Mouse (Mus musculus): ENCODE measurements around the gene Tssk4. TPM values are rescaled to one million over a fixed set of nuclear protein-coding genes. Genes with fewer than 3 reads are reported as not detected.
A peak's percentile ranks its signal among the peaks of the same experiment; 100 is the strongest.

The Tssk4 gene
- total RNA-seq, 1 experiment = not detected

DNA sequence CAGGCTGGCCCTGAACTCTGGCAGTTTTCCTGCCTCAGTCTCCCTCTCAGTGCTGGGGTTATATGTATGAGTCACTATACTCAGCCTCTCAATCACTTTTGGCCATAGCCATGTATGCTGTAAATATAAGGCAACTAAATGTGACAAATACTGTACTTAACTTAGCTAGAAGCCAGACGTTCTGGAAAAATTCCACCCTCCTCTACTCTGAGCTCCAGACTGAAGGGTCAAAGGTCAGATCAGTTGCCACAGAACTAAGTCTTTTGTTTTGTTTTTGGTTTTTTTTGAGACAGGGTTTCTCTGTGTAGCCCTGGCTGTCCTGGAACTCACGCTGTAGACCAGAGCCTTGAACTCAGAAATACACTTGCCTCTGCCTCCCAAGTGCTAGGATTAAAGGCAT is 34.1 kb upstream of the Tssk4 start:
- TF ChIP-seq HCFC1 (IDR thresholded peaks at IDR 0.05; ENCODE audit: borderline replicate concordance, insufficient read depth, low read length) (no peak), ZC3H11A (IDR thresholded peaks at IDR 0.05; ENCODE audit: borderline replicate concordance, low read depth, low read length) (no peak), ZNF384 (IDR thresholded peaks at IDR 0.05; ENCODE audit: low read depth, low read length) (no peak), MAFK (IDR thresholded peaks at IDR 0.05; ENCODE audit: insufficient read depth, low read depth, low read length) (no peak), CHD2 (IDR thresholded peaks at IDR 0.05; ENCODE audit: low read depth, low read length) (no peak)
- Histone ChIP-seq H3K27ac (ENCODE audit: insufficient read depth, low read depth, low read length, poor library complexity, severe bottlenecking) (no peak overlapping the region), H3K36me3 (ENCODE audit: control insufficient read depth, insufficient read depth, low read length, poor library complexity, severe bottlenecking) (no peaks in the 10 kb centered on the region; the same call in 1 of the 2 replicates), H3K4me1 (ENCODE audit: control insufficient read depth in 2 of 2, insufficient read depth in 2 of 2, low read length in 2 of 2, poor library complexity in 1 of 2) (peaks cover 0 to 8% of the 10 kb centered on the region in 2 experiments; a peak in 2 of 4 replicates), H3K9me3 (ENCODE audit: control insufficient read depth, insufficient read depth, low read depth, low read length) (no peaks in the 10 kb centered on the region), H3K9ac (ENCODE audit: insufficient read depth, low read depth, low read length, poor library complexity, severe bottlenecking) (no peak overlapping the region), H3K4me3 (ENCODE audit: insufficient read depth in 1 of 2, low read depth in 1 of 2, low read length in 2 of 2, poor library complexity in 1 of 2, severe bottlenecking in 1 of 2) (no peak overlapping the region)
- no peak for DNase-seq (ENCODE audit: low read depth, low spot score)
- in situ Hi-C loops (cut with MboI; ENCODE audit: low sequenced_read_pairs in 2 of 2, unreplicated experiment in 2 of 2) = no loop called here

- DNase-seq (ENCODE audit: low read depth, low spot score) = no peak
- no peaks in the 10 kb centered on the region for H3K9me3 ChIP-seq (ENCODE audit: control insufficient read depth, insufficient read depth, low read depth, low read length)
- no peaks in the 10 kb centered on the region; the same call in 1 of the 2 replicates for H3K36me3 ChIP-seq (ENCODE audit: control insufficient read depth, insufficient read depth, low read length, poor library complexity, severe bottlenecking)
- H3K9ac ChIP-seq (ENCODE audit: insufficient read depth, low read depth, low read length, poor library complexity, severe bottlenecking) = no peak overlapping the region
- peaks cover 0 to 8% of the 10 kb centered on the region in 2 experiments; a peak in 2 of 4 replicates for H3K4me1 ChIP-seq (ENCODE audit: control insufficient read depth in 2 of 2, insufficient read depth in 2 of 2, low read length in 2 of 2, poor library complexity in 1 of 2)
- H3K4me3 ChIP-seq (ENCODE audit: insufficient read depth in 1 of 2, low read depth in 1 of 2, low read length in 2 of 2, poor library complexity in 1 of 2, severe bottlenecking in 1 of 2) = no peak overlapping the region
- TF ChIP-seq HCFC1 (IDR thresholded peaks at IDR 0.05; ENCODE audit: borderline replicate concordance, insufficient read depth, low read length) = no peak
- no peak for TF ChIP-seq ZC3H11A (IDR thresholded peaks at IDR 0.05; ENCODE audit: borderline replicate concordance, low read depth, low read length)
- TF ChIP-seq CHD2 (IDR thresholded peaks at IDR 0.05; ENCODE audit: low read depth, low read length) = no peak
- no peak for TF ChIP-seq ZNF384 (IDR thresholded peaks at IDR 0.05; ENCODE audit: low read depth, low read length)
- no peak for TF ChIP-seq MAFK (IDR thresholded peaks at IDR 0.05; ENCODE audit: insufficient read depth, low read depth, low read length)
- in situ Hi-C loops (cut with MboI; ENCODE audit: low sequenced_read_pairs in 2 of 2, unreplicated experiment in 2 of 2) = no loop called here
- no peak overlapping the region for H3K27ac ChIP-seq (ENCODE audit: insufficient read depth, low read depth, low read length, poor library complexity, severe bottlenecking)
Measured at GRCm38 (mm10) chr14:55616844-55617243, 33.1 kb upstream of the Tssk4 start.

- peaks cover 2% of the 10 kb centered on the region; the same call in 1 of the 2 replicates for H3K36me3 ChIP-seq (ENCODE audit: control insufficient read depth, insufficient read depth, low read length, poor library complexity, severe bottlenecking)
- peak within 1 kb of the TSS; percentile 27 to 40 for H3K4me3 ChIP-seq (ENCODE audit: insufficient read depth in 1 of 2, low read depth in 1 of 2, low read length in 2 of 2, poor library complexity in 1 of 2, severe bottlenecking in 1 of 2)
- no peaks in the 10 kb centered on the region for H3K9me3 ChIP-seq (ENCODE audit: control insufficient read depth, insufficient read depth, low read depth, low read length)
- in situ Hi-C loops (cut with MboI; ENCODE audit: low sequenced_read_pairs in 2 of 2, unreplicated experiment in 2 of 2) = no loop called here
- H3K4me1 ChIP-seq (ENCODE audit: control insufficient read depth in 2 of 2, insufficient read depth in 2 of 2, low read length in 2 of 2, poor library complexity in 1 of 2) = peaks cover 0 to 8% of the 10 kb centered on the region in 2 experiments; a peak in 2 of 4 replicates
- no peak within 1 kb of the TSS for H3K27ac ChIP-seq (ENCODE audit: insufficient read depth, low read depth, low read length, poor library complexity, severe bottlenecking)
- no peak for TF ChIP-seq MAFK (IDR thresholded peaks at IDR 0.05; ENCODE audit: insufficient read depth, low read depth, low read length)
- TF ChIP-seq CHD2 (IDR thresholded peaks at IDR 0.05; ENCODE audit: low read depth, low read length) = peak; percentile 60
- peak within 1 kb of the TSS; percentile 12; the same call in 1 of the 2 replicates for H3K9ac ChIP-seq (ENCODE audit: insufficient read depth, low read depth, low read length, poor library complexity, severe bottlenecking)
- peak; percentile 90 for DNase-seq (ENCODE audit: low read depth, low spot score)
Measured at GRCm38 (mm10) chr14:55617822-55618221, 32.2 kb upstream of the Tssk4 start, which contains the start of gene Rec8. TSS of gene Rec8 (plus strand) at chr14:55618037.

DNA sequence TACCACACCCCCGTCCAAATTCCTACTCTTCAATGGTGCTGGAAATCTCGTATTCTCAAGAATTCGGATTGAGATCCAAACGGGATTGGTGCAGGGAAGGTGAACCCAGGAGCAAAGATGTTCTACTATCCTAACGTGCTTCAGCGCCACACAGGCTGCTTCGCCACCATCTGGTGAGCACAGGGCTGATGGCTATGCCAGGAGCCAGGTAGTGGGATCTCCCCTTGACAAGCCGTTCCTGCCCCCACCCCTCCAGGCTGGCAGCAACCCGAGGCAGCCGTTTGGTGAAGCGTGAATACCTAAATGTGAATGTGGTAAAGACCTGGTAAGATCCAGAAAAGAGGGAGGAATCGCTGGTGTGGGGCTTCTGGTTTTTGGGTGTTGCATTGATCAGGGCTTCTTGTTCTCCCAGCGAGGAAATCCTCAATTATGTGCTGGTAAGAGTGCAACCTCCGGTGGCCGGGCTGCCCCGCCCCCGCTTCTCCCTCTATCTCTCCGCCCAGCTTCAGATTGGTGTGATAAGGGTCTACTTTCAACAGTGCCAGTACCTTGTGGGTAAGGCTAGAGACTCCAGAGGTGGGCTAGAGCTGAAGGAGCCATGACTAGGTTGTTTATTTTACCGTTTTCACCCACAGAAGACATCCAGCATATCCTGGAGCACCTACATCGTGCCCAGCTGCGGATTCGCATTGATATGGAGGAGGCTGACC is 31.3 kb upstream of the Tssk4 start:
- Histone ChIP-seq H3K4me1 (ENCODE audit: control insufficient read depth in 2 of 2, insufficient read depth in 2 of 2, low read length in 2 of 2, poor library complexity in 1 of 2) (peaks cover 0 to 11% of the 10 kb centered on the region in 2 experiments; a peak in 2 of 4 replicates), H3K9me3 (ENCODE audit: control insufficient read depth, insufficient read depth, low read depth, low read length) (no peaks in the 10 kb centered on the region), H3K4me3 (ENCODE audit: insufficient read depth in 1 of 2, low read depth in 1 of 2, low read length in 2 of 2, poor library complexity in 1 of 2, severe bottlenecking in 1 of 2) (peak overlapping the region; percentile 27 to 40), H3K36me3 (ENCODE audit: control insufficient read depth, insufficient read depth, low read length, poor library complexity, severe bottlenecking) (peaks cover 2% of the 10 kb centered on the region; the same call in 1 of the 2 replicates), H3K9ac (ENCODE audit: insufficient read depth, low read depth, low read length, poor library complexity, severe bottlenecking) (no peak overlapping the region; the same call in 1 of the 2 replicates), H3K27ac (ENCODE audit: insufficient read depth, low read depth, low read length, poor library complexity, severe bottlenecking) (no peak overlapping the region)
- in situ Hi-C loops (cut with MboI; ENCODE audit: low sequenced_read_pairs in 2 of 2, unreplicated experiment in 2 of 2) = no loop called here
- DNase-seq (ENCODE audit: low read depth, low spot score) = no peak
- TF ChIP-seq MAFK (IDR thresholded peaks at IDR 0.05; ENCODE audit: insufficient read depth, low read depth, low read length) = no peak
- TF ChIP-seq HCFC1 (IDR thresholded peaks at IDR 0.05; ENCODE audit: borderline replicate concordance, insufficient read depth, low read length) = no peak
- TF ChIP-seq ZNF384 (IDR thresholded peaks at IDR 0.05; ENCODE audit: low read depth, low read length) = no peak
- TF ChIP-seq CHD2 (IDR thresholded peaks at IDR 0.05; ENCODE audit: low read depth, low read length) = no peak
- TF ChIP-seq ZC3H11A (IDR thresholded peaks at IDR 0.05; ENCODE audit: borderline replicate concordance, low read depth, low read length) = no peak
